Mouse (Mus musculus): ENCODE measurements around the gene Ptprf.

Ptprf gene

GRCm38 (mm10) chr4:118259782-118260463 is 31.3 kb downstream of the Ptprf start:
- DNase-seq (ENCODE audit: low spot score in 2 of 2): no peak

DNA sequence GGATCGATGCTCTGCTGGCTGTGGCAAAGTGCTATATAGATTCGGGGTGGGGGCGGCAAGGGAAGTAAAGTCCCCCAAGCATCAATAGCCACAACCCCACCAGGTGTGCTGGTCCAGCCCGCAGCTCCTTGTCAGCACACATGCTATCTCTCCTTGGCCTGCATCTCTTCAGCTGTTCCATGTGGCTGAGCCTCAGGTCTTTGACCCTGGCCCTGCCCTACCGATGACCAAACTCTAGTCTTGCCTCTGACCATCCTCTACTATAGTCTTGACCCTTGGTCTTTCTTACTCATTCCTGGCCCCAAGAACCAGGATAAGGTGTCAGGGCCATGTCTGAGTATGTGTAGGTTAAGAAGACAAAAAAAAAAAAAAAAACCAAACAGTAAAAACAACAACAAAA is 33.2 kb downstream of the Ptprf start:
- DNase-seq (ENCODE audit: low spot score in 2 of 2): no peak

DNA sequence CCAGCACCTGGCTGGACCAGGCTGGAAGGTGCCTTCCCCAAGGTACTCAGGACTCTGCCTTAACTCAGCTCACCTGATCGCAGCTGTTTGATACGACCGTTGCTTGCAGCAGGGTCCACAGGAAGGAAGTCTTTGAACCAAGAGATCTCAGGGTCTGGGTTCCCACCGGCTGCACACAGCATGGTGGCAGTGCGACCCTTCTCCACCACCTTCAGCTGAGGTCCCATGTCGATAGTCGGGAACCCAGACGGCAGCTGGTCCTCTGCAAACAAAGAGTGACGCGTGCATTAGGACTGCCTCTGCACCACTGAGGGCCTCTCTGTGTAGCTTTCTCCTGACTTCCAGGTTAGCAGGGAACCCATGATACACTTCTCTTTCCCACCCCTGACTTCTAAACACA is 33.8 kb downstream of the Ptprf start:
- DNase-seq (ENCODE audit: low spot score in 2 of 2): no peak

DNA sequence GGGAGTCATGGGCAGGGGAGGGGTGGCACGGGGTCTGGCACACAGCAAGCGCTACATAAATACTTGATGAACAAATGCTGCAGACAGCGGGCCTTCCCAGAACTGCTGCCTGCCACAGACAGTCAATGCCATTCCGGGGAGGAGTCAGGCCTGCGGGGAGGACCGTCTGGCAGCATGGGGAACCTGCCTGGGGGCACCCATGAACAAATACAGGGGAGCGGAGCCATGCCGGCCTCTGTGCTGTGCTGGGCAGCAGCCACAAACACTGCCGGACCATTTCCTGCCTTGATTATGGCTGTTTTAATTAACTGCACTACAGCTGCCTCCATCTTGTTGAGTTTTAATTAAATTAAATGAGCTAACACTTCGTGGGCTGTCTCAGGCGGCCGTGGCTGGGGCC is 35.0 kb downstream of the Ptprf start:
- no peak for DNase-seq (ENCODE audit: low spot score in 2 of 2)

GRCm38 (mm10) chr4:118254953-118255352 is 36.3 kb downstream of the Ptprf start:
- DNase-seq (ENCODE audit: low spot score in 2 of 2): no peak

DNA sequence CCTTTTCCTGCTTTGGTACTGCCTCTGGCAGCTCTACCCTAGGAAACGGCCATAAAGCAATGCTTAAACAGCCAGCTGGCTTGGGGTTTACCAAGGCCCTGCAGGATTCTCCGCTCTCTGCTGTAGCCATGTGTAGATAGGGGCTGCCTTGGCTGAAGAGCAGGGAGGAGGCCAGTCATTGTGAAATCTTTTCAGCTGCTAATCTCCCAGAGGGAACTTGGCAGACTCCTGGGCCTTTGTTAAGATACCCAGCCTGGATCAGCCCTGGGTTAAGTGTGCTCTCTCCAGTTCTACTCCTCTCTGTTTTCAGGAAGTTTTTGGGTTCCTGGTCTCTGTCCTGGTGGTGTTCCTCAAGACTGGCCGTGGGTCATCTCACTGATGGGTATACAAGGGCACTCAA is 43.9 kb downstream of the Ptprf start:
- DNase-seq (ENCODE audit: low spot score in 2 of 2): no peak

- DNase-seq (ENCODE audit: low spot score in 2 of 2): peak in 1 of 2 experiments; percentile 46
Observed at GRCm38 (mm10) chr4:118245847-118246246, 45.4 kb downstream of the Ptprf start.

- no peak for DNase-seq (ENCODE audit: low spot score in 2 of 2)
Observed at GRCm38 (mm10) chr4:118243791-118244190, 47.4 kb downstream of the Ptprf start.

DNA sequence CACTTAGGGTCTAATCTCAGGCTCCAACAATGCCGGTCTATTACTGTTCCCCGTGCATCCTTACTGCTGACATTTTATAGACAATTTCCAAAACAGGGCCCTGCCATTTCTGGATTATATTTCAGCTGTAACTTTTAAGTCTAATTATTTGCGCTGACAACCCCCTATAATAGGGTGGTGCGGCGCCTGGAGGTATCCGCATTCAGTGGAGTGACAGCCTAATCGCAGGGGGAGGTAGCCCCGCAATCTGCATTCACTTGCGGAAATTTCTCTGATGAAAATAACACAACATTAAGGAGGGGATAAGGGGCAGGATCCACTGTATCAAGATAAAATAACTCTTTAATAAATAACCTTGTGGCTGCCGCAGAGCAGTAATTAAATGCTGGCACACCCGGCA is 47.9 kb downstream of the Ptprf start:
- DNase-seq (ENCODE audit: low spot score in 2 of 2): no peak

DNA sequence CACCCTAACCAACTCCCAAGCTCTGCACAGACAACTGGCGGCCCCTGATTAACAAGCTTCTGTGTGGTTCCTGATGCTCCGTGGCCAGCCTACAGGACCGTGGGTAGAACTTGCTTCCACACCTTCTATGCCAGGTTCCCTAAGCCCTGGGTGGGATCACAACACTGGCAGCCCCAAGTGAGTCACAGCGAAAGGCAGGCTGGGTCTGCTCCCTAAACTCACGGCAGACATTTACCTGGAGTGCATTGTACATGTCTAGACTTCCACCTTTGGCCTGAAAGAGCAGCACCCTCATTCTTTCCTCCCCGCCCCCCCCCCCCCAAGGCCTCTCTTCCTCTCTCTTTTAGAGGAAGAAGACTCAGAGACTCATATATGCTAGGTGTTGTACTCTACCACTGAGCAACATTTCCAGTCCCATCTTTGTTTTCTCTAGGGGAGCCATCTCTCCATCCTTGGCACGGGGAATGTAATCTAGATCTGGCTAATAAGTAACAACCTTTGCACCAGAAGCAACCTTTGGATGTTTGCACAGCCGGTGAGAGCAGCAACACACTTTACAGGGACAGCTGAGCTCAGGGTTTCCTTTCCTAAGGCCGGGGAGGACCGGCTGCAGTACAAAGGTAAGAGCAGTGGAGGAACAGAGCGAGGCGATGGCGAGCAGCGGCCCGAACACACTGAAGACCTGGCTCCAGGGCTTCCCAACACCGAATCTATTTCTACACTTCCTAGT is 51.1 kb downstream of the Ptprf start:
- no peak for DNase-seq (ENCODE audit: low spot score in 2 of 2)

- no peak for DNase-seq (ENCODE audit: low spot score in 2 of 2)
Observed at GRCm38 (mm10) chr4:118238666-118239065, 52.5 kb downstream of the Ptprf start.

GRCm38 (mm10) chr4:118236871-118237270 is 54.3 kb downstream of the Ptprf start:
- no peak for DNase-seq (ENCODE audit: low spot score in 2 of 2)

GRCm38 (mm10) chr4:118234711-118235388 is 56.4 kb downstream of the Ptprf start:
- no peak for DNase-seq (ENCODE audit: low spot score in 2 of 2)

GRCm38 (mm10) chr4:118233886-118234285 is 57.3 kb downstream of the Ptprf start:
- no peak for DNase-seq (ENCODE audit: low spot score in 2 of 2)

DNA sequence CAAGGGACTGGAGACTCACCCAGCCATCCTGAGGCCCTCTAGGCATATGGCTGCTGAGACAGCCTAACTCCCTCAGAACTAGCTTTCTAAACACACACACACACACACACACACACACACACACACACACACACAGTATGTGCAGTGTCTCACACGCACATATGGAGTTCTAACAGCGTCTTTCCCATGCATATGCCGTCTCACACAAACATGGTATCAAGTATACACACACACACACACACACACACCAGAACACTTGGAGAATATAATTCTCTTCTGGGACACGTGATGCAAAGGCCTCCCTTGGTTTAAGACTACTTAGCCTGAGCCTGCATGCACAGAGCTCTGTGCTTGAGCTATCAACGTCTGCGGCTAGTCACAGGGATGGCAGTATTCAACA is 59.3 kb downstream of the Ptprf start:
- no peak for DNase-seq (ENCODE audit: low spot score in 2 of 2)

DNA sequence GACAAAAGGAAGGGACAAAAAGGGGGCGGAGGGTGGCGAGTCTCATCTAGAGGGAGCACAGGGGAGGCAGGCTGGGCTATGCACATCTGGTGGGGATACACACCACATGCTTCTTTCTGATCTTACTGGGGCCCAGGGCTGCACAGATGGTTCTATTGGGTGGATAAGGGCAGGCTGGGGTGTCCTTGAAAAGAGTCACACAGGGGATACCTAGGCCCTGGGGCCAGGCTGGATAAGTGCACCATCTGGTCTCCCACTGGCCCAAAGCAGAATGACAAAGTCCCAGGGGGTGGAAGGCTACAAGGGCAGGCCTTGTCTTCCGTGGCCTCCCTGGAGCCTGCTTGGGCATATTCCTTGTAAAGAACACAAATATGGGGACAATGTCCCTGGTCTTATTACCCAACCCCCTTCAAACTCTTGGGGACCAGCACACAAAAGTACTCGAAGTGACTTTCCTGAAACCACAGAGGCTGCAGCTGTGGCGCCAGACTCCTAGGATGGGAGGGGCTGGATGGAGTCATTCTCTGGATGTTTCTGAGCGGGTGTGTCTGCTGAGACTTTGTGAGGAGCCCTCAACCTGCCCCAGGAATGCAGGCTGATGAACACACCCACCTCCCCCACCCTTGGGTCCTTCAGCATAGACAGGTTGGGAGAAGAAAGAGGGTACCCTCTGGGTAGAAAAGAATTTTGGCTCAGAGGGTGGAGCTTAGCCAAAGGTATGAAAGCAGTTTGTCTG is 62.0 kb downstream of the Ptprf start:
- no peak for DNase-seq (ENCODE audit: low spot score in 2 of 2)

DNA sequence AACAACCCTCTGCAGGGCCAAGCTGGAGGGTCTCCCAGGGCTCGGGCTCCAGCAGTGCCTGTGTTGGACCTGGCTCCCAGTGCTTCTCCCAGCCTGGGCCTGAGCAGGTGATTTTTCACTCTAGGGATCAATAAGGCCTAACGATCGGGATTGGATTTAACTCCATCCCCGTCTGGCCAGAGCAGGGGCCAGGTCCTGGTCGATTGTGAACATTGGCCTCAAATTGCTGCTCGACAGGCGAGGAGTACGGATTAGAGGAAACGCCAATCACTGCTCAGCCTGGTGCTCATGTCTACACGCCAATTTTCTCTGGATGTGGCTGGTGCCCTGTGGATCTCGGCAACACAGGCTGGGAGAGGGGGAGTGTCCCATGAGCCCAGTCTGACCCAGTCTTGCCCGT is 63.8 kb downstream of the Ptprf start:
- no peak for DNase-seq (ENCODE audit: low spot score in 2 of 2)

GRCm38 (mm10) chr4:118221261-118221660 is 69.9 kb downstream of the Ptprf start:
- DNase-seq (ENCODE audit: low spot score in 2 of 2): no peak

GRCm38 (mm10) chr4:118220756-118221155 is 70.4 kb downstream of the Ptprf start:
- DNase-seq (ENCODE audit: low spot score in 2 of 2): no peak

- no peak for DNase-seq (ENCODE audit: low spot score in 2 of 2)
Observed at GRCm38 (mm10) chr4:118219487-118219886, 71.7 kb downstream of the Ptprf start.

- no peak for DNase-seq (ENCODE audit: low spot score in 2 of 2)
Observed at GRCm38 (mm10) chr4:118218521-118218920, 72.7 kb downstream of the Ptprf start.
